8 mouse cellular contexts compared by ENCODE assay signal in the genomic region with DNA sequence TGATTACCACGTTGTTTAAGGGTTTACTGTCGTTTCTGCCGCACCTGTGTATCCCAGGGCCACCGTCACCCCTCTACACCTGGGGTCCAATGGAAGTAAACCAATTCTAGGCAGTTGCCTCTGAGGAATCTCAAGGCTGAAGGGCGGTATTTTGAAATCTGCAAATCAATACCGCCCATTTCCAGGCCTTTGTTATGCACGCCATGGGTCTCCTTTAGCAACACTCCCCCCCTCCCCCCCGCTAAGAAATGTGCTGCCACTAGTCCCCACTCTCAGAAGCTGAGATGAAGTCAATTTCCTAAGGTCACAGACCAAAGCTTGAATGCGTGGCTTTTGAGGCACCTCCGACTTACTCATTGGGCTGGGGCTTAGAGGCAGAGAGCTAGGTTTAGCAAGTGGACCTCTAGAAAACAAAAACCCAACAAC. TPM values are rescaled to one million over a fixed set of nuclear protein-coding genes. Genes with fewer than 3 reads are reported as not detected.
DNase-seq lines count a peak whose midpoint lies in the region; ATAC-seq and TF ChIP-seq lines count a peak whose summit lies in the region.

No protein-coding gene starts in this region.

- H3K4me1 ChIP-seq in bone marrow macrophage, adult 2 months (ENCODE audit: control insufficient read depth, insufficient read depth, low read length), result peaks cover 7% of the 10 kb centered on the region; the same call in 1 of the 2 replicates
- H3K4me1 ChIP-seq in heart, postnatal 0 days (ENCODE audit: control insufficient read depth, insufficient read depth), result peaks cover 5% of the 10 kb centered on the region; the same call in 1 of the 2 replicates
- peaks cover 16% of the 10 kb centered on the region for H3K4me1 ChIP-seq in lung, embryonic 15.5 days

- peak overlapping the region; percentile 92 for H3K4me3 ChIP-seq in layer of hippocampus, adult 2 months
- H3K4me3 ChIP-seq in bone marrow macrophage, adult 2 months (ENCODE audit: insufficient read depth, low read length), result peak overlapping the region; percentile 97
- H3K4me3 ChIP-seq in heart, postnatal 0 days (ENCODE audit: low read depth, low read length), result peak overlapping the region; percentile 94
- H3K4me3 ChIP-seq in lung, embryonic 15.5 days, result peak overlapping the region; percentile 100

- peak overlapping the region; percentile 74; the same call in 1 of the 2 replicates for H3K27ac ChIP-seq in layer of hippocampus, adult 2 months
- no peak overlapping the region for H3K27ac ChIP-seq in bone marrow macrophage, adult 2 months (ENCODE audit: insufficient read depth, low read depth, low read length)
- H3K27ac ChIP-seq in heart, postnatal 0 days (ENCODE audit: low read depth), result peak overlapping the region; percentile 81
- H3K27ac ChIP-seq in lung, embryonic 15.5 days, result peak overlapping the region; percentile 95

- TF ChIP-seq CTCF in layer of hippocampus, adult 2 months (conservative IDR thresholded peaks at IDR 0.05), result no peak
- TF ChIP-seq CTCF in bone marrow macrophage, adult 2 months (IDR thresholded peaks at IDR 0.05; ENCODE audit: low read depth, low read length), result no peak
- no peak for TF ChIP-seq CTCF in heart, postnatal 0 days (IDR thresholded peaks at IDR 0.05; ENCODE audit: low read depth)

- 10% methylated on average over 10 of the region's 10 CpGs for WGBS in heart, postnatal 0 days
- 6% methylated on average over 10 of the region's 10 CpGs for WGBS in lung, embryonic 15.5 days

- ATAC-seq in heart, postnatal 0 days (ENCODE audit: insufficient read depth, low read depth), result peak; percentile 7
- ATAC-seq in lung, embryonic 15.5 days (ENCODE audit: borderline replicate concordance, extremely low read depth, low FRiP score, low TSS enrichment), result peak; percentile 39; the same call in 1 of the 2 replicates

- peak overlapping the region; percentile 73 for H3K4me2 ChIP-seq in heart, postnatal 0 days (ENCODE audit: low read depth, low read length)
- peak overlapping the region; percentile 67 for H3K4me2 ChIP-seq in lung, embryonic 15.5 days

- no peak for TF ChIP-seq EP300 in heart, postnatal 0 days (IDR thresholded peaks at IDR 0.05; ENCODE audit: low read depth)

- TF ChIP-seq POLR2A in bone marrow macrophage, adult 2 months (IDR thresholded peaks at IDR 0.05; ENCODE audit: borderline replicate concordance, low read depth, low read length), result no peak

- no peaks in the 10 kb centered on the region for H3K9me3 ChIP-seq in heart, postnatal 0 days (replicated peaks; ENCODE audit: control insufficient read depth, low read length)
- H3K9me3 ChIP-seq in lung, embryonic 15.5 days, result no peaks in the 10 kb centered on the region

- H3K9ac ChIP-seq in heart, postnatal 0 days (replicated peaks; ENCODE audit: low read depth, low read length), result peak overlapping the region; percentile 94
- peak overlapping the region; percentile 99 for H3K9ac ChIP-seq in lung, embryonic 15.5 days

- H3K27me3 ChIP-seq in heart, postnatal 0 days (ENCODE audit: control insufficient read depth, insufficient read depth, low read length), result no peaks in the 10 kb centered on the region
- no peaks in the 10 kb centered on the region for H3K27me3 ChIP-seq in lung, embryonic 15.5 days

- DNase-seq in layer of hippocampus, adult 2 months (ENCODE audit: low spot score in 2 of 2), result no peak
- DNase-seq in layer of hippocampus, postnatal 25 days (ENCODE audit: extremely low spot score in 1 of 2, low spot score in 1 of 2), result no peak
- peak; percentile 20 for DNase-seq in heart, postnatal 0 days (ENCODE audit: low spot score)
- DNase-seq in thymus, postnatal 4 days, result peak; percentile 10
- DNase-seq in ovary, postnatal 14 days (ENCODE audit: low spot score), result no peak
- DNase-seq in ovary, postnatal 36 days (ENCODE audit: low spot score), result no peak

- H3K36me3 ChIP-seq in heart, postnatal 0 days (replicated peaks; ENCODE audit: control insufficient read depth, insufficient read depth, low read length), result peaks cover 18% of the 10 kb centered on the region; the same call in 1 of the 2 replicates
- H3K36me3 ChIP-seq in lung, embryonic 15.5 days, result peaks cover 9% of the 10 kb centered on the region

RNA-seq across cellular contexts. Expression of a gene that starts 0.6 kb away (rescaled TPM):
- total RNA-seq in layer of hippocampus, adult 2 months (2021), result 10 to 100 TPM; 21.8 to 24.5 TPM
- 10 to 100 TPM; 24.5 to 27.4 TPM for total RNA-seq in layer of hippocampus, postnatal 25 days (2021)
- 9.0 and 9.3 TPM in 2 replicates for polyA plus RNA-seq in bone marrow macrophage, adult 2 months (2012; ENCODE audit: insufficient read depth, insufficient read length, missing spikeins)
- total RNA-seq in heart, postnatal 0 days (2014; rRNA removed; ENCODE audit: low replicate concordance), result 13.6 and 19.9 TPM in 2 replicates
- polyA plus RNA-seq in heart, postnatal 0 days (2015; fragmentation: Nextera tagmentation; extraction: Ambion mirVana), result 11.3 and 14.3 TPM in 2 replicates
- polyA plus RNA-seq in lung, embryonic 15.5 days (2015; fragmentation: Nextera tagmentation; extraction: Ambion mirVana), result 39.4 and 39.5 TPM in 2 replicates

RNA-seq across cellular contexts. Expression of a gene that starts 34.3 kb away (rescaled TPM):
- 1 to 10 TPM; 7.5 to 7.8 TPM for total RNA-seq in layer of hippocampus, adult 2 months (2021)
- 1 to 10 TPM; 4.2 to 6.6 TPM for total RNA-seq in layer of hippocampus, postnatal 25 days (2021)
- not detected in 2 replicates for polyA plus RNA-seq in bone marrow macrophage, adult 2 months (2012; ENCODE audit: insufficient read depth, insufficient read length, missing spikeins)
- 1.7 and 2.0 TPM in 2 replicates for total RNA-seq in heart, postnatal 0 days (2014; rRNA removed; ENCODE audit: low replicate concordance)
- 3.3 and 3.7 TPM in 2 replicates for polyA plus RNA-seq in heart, postnatal 0 days (2015; fragmentation: Nextera tagmentation; extraction: Ambion mirVana)
- polyA plus RNA-seq in lung, embryonic 15.5 days (2015; fragmentation: Nextera tagmentation; extraction: Ambion mirVana), result 6.5 and 6.6 TPM in 2 replicates

Comparison
In these comparisons a context has a peak if more than half of its experiments do, and no peak if none do; other contexts are left out.
1. DNase-seq: peak in heart, postnatal 0 days (single experiment) and thymus, postnatal 4 days (single experiment); none in layer of hippocampus, adult 2 months (0 of 2), layer of hippocampus, postnatal 25 days (0 of 2), ovary, postnatal 14 days (single experiment) and ovary, postnatal 36 days (single experiment).
2. Peak in every context shown above with its lines, with median percentiles within 50 percentile points of each other: H3K4me3 ChIP-seq.